Mouse (Mus musculus) bone marrow, adult 2 months (tissue): ENCODE data around the gene Lman2.

Experiments used
- CTCF ChIP-seq: fragments of 200-500 bp; IDR thresholded peaks from 2 replicates; pipeline ENCODE4 v1.5.1; 2011; ENCODE audit warnings: low read length, control low read depth; ENCODE audit not compliant: control insufficient read depth, insufficient read depth
- POLR2A ChIP-seq: fragments of 200-500 bp; IDR thresholded peaks from 2 replicates; pipeline ENCODE4 v1.6.1; 2011; ENCODE audit warnings: low read depth, mild to moderate bottlenecking, control low read depth, low read length, borderline replicate concordance; ENCODE audit not compliant: control insufficient read depth

- no peak; the same call in 1 of the 2 replicates for TF ChIP-seq CTCF
- TF ChIP-seq POLR2A: no peak
Observed at GRCm38 (mm10) chr13:55361974-55362452, 570 bp downstream of the Lman2 start.
